Mouse (Mus musculus) thymus, postnatal 10 days (tissue): ENCODE results near the gene Ica1.

Source experiments
- DNase-seq, 2 experiments: peaks; one replicate each; pipeline ENCODE4 v3.0.0; 2021; ENCODE audit warnings: low spot score in 2 of 2

Gene Ica1

DNA sequence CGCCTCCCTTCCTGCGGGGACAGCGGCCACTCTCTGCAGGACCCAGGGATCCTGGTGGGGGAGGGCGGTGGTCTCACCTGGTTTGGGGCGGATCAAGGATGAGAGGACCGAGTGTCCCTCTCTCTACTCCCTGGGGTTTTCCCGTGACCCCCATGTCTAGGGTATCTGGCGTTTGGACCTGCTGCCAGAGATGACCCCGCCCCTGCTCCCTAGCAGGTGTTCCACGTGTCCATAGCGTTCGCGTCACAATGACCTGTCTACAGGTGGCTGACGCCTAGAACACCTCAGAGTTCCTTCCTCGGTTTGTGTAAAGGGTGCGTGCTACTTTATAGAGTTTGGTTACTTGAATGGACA is at the start of gene Ica1:
TSS of gene Ica1 (minus strand) at position 193 of the 354 bp plus-strand sequence.
- DNase-seq, result no peak

DNA sequence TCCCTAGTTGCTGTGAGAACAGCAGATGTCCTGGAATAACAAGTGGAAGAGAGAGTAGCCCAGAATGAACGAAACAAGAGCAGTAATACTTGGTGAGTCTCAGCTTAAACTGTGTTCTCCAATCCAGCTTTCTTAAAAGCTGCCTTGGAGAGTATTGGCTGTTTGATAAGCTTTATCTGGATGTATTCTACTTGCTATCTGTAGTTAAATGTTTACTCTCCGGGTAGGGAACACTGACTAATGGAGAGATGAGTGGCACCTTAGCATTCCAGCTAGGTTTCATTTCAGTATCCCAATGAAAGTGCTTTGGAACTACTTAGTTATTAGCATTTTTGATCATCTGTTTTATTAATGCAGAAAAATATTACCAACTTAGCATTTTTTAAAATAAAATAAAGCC is 41.6 kb upstream of the Ica1 start:
- DNase-seq, result no peak

DNA sequence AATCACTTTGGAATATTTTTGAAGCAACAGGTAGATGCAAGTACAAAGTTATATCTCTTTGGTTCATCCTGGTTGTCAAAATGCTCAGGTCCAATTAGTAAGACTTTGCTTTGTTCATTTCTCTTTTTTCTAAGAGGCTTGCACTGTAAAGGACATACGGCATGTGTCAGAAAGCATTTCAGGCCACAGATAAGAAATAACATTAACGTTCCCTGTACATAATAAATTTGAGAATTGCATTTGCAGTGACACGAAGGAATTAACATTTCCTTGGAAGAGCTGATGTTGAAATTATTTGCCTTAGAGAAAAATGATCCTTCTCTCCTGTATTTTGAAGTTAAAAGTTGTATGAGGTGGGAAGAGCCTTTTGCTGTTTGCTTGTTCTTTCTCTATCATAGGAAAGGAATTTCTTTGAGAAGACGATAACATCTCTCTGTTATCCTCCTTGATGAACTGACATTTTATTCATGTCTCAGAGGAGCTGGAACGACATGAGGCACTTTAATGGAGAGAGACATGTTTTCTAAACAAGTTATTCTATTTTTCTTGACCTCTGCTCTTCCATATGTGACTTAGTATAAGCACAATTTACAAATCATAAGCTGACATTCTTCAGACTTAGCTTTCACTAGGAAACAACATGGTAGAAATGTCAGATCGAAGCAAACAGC is 36.2 kb upstream of the Ica1 start:
- no peak for DNase-seq

DNA sequence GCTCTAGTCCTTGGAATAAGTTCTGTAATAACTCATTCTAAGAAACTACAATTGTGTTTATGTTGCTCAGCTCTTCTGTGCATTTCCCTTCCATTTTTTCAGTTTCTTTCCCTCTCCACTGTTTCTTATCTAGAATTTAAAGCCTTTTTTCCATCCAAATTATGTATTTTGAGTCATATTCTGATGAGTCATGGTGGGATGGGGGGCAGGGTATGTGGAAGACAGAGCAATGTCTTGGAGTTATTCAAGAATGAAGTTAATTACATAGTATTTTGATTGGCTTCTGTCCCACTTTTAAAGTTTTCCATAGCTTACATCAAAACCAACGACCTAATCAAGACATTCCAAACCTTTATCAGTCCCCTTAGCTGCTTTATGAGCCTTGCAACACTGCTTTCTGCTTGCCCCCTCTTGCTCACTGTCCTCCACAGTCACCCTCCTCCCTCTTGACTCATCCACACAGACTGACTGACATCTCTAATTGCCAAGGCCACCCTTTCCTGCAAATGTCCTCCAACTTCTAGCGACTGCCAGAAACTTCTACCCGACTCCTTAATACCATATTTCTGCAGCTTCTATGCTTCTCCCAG is 24.4 kb upstream of the Ica1 start:
- no peak for DNase-seq

DNA sequence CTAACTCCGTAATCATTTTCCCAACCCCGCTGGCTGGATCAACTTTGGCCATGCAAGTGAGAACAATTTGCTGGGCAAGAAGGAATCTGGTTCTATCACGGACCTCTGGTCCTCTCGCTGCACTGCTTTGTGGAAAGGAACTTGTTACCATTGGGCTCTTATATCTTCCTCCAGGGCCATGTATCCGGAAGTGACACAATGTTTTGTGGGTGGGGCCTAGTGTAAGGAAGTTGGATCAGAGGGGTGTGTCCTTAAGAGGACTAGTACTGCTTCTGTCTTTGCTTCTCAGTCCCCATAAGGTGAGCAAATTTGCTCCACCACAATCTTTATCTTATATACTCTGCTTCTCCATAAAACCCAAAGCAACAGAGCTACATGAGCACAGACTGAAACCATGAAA is 14.1 kb upstream of the Ica1 start:
- no peak for DNase-seq

GRCm38 (mm10) chr6:8791781-8792180 is 13.5 kb upstream of the Ica1 start:
- DNase-seq, result no peak

GRCm38 (mm10) chr6:8780618-8781017 is 2.3 kb upstream of the Ica1 start:
- no peak for DNase-seq

GRCm38 (mm10) chr6:8777411-8778295 is 635 bp downstream of the Ica1 start:
- no peak for DNase-seq

DNA sequence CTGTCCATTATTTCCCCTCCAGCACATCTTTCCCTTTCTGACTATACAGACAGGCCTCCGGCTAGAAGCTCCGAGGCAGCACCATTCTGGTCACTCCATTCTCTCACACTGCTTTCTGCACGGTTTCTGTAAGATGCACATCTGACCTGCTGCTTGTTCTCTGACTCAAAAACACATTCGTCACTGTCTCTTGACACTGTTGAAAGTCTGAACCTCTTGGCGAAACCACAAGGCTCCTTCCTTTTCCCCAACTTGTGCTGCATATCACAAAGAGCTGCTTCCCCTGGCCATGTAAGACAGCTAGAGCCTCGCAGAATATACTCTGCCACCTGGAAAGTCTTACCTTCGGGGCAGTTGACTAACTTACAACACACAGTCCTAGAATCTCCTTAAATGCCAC is 6.7 kb downstream of the Ica1 start:
- DNase-seq, result no peak

- DNase-seq, result no peak
Measured at GRCm38 (mm10) chr6:8770341-8770740, 7.9 kb downstream of the Ica1 start.

- DNase-seq, result no peak
Measured at GRCm38 (mm10) chr6:8769803-8770202, 8.5 kb downstream of the Ica1 start.

- no peak for DNase-seq
Measured at GRCm38 (mm10) chr6:8766652-8767051, 11.6 kb downstream of the Ica1 start.

DNA sequence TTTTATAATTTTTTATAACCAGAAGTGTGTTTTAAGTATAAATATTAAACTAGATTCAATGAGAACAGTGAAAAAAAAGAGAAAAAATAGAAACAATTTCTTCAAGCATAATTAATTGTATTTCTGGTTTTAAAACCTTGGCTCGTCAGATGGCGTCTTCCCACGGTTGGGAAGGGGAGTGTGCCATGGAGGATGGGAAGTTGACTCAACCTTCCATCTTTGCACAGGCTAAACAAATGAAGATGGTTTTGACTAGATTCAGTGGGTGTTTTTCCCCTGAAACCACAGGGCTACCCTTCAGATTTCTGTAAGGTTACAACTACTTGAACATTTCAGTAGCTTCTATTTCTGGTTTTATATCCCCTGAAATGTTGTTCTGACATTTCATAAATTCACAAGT is 12.5 kb downstream of the Ica1 start:
- DNase-seq, result no peak

DNA sequence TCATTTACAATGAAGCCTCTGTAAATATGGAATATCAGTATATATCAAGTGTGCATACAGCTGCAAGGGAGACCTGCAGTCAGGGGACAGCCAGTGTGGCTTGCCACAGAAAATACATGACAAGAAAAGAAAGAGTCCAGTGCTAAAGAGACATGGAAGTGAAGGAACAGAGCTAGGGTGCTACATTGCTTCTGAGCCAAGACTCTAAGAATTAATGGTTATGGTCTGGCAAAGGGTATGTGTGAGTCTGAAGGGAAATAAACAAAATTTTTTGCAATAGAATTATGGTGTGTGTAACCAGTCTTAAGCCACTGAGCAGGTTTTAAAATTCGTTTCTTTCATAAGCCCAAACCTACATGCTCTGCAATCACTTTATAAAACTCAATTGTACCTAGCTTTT is 13.2 kb downstream of the Ica1 start:
- DNase-seq, result no peak

- DNase-seq, result no peak
Measured at GRCm38 (mm10) chr6:8760708-8761294, 17.5 kb downstream of the Ica1 start.

GRCm38 (mm10) chr6:8759901-8760300 is 18.4 kb downstream of the Ica1 start:
- no peak for DNase-seq

DNA sequence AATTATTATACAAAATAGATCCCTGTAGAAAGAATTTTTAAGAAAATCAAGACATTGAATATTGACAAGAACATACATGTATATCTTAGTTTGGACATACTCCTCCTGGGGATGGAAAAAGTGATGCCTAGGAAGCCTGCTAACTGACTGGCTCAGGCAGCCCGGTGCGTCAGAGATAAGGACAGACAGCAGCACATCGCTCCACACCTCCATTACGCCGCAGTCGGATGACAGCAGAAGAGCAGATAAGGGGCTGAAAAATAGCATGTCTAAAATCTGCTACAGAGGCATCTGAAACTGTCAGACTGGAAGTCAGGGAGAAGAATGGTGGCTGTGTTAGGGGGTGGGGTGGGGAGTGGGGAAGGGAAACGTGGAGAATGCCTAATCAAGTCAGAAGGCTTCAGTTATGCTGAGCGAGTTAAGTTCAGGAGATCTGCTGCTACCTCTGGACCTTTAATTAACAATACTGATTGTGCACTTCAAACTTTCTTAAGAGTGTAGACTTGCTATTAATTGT is 22.5 kb downstream of the Ica1 start:
- DNase-seq, result no peak

DNA sequence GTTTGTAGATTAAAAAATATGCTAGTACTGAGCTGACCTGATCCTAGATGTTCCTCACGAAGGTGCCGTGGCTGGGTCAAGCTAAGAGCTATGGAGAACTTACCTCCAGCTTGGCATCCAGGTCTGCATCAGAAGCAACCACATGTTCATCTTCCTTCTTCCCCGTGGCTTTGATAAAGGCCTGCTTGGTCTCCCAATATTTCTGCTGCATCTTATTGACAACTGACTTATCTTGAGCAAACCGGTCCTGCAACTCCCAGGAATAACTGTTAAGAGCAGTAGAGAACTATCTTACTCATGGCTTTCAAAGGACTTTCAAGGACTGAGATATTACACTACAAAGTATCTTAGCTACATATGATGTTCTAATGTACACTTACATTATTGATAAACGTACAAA is 23.8 kb downstream of the Ica1 start:
- no peak for DNase-seq

- DNase-seq, result no peak
Measured at GRCm38 (mm10) chr6:8753723-8754036, 24.6 kb downstream of the Ica1 start.

DNA sequence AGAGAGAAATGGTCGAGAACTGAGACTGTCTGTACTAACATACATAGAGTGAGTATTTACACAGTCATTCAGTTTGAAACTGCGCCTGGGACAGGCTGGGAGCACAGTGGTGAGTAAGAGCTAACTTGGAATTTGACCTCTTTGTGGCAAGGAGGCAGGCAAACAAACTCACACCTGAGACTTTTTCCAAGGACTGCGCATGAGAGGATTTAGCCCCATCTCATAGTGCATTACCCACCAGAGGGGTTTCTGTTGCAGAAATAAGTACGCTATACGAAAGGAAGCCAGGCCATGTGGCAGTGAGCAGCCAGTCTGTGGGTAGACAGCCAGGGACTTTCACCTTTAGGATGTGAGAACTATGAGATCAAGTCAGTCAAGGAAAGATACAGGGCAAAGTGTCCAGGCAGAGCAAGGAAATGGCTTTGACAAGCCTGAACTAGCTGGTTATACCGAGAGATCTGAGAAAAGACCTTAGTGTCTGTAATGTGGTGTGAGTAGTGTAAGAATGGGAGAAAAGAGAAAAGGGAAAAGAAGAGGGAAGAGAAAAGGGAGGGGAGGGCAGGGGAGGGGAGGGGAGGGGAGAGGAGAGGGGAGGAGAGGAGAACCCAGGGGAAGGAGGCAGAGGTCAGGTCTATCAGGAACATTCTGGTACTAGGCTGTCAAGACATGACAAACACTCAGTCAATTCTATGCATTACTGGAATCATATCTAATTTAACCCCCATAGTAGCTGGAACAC is 25.1 kb downstream of the Ica1 start:
- DNase-seq, result no peak

GRCm38 (mm10) chr6:8744886-8745285 is 33.4 kb downstream of the Ica1 start:
- no peak for DNase-seq

DNA sequence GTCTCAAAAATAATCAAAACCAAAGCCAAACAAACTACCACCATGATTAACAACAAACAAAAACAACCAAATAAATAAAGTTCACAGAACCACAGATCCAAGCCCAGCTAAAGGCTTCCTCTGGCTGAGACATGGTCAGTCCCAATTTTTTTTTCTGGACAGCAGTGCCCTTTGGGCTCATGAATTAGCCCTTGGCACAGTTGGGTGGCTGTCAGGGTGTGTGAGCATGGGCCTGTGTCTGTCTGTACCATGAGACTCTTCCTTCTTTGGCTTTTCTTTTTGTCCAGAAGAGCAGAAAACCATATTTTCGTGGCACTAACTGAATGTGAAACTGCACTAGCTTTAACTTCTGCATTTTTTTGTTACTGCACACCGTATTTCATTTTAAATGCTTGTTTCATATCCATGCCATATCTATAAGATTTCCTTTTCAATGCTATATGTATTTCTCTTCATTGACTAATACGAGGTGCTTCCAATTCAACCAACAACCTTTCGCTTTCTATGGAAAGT is 34.0 kb downstream of the Ica1 start:
- DNase-seq, result no peak
